Mouse (Mus musculus) C2C12 (cell line): ENCODE measurements around the gene Hnrnpl.

Experiments
- CEBPB ChIP-seq: IDR thresholded peaks from one replicate; pipeline ENCODE4 v1.6.1; 2011; ENCODE audit warnings: low read depth, mild to moderate bottlenecking, control low read depth, moderate library complexity
- CTCF ChIP-seq: IDR thresholded peaks from one replicate; pipeline ENCODE4 v1.5.1; 2011; ENCODE audit not compliant: control insufficient read depth, insufficient read depth, insufficient read length
- MAX ChIP-seq: IDR thresholded peaks from one replicate; pipeline ENCODE4 v1.6.1; 2011; ENCODE audit warnings: mild to moderate bottlenecking, control low read depth
- MYOD1 ChIP-seq: IDR thresholded peaks from one replicate; pipeline ENCODE4 v1.6.1; 2011; ENCODE audit warnings: low read depth; ENCODE audit not compliant: control insufficient read depth, insufficient read length
- MYOG ChIP-seq: IDR thresholded peaks from one replicate; pipeline ENCODE4 v1.6.1; 2011; ENCODE audit not compliant: control insufficient read depth, insufficient read length; ENCODE audit errors: extremely low read depth
- USF1 ChIP-seq: IDR thresholded peaks from one replicate; pipeline ENCODE4 v1.6.1; 2011; ENCODE audit warnings: low read depth, mild to moderate bottlenecking, control low read depth, moderate library complexity

DNA sequence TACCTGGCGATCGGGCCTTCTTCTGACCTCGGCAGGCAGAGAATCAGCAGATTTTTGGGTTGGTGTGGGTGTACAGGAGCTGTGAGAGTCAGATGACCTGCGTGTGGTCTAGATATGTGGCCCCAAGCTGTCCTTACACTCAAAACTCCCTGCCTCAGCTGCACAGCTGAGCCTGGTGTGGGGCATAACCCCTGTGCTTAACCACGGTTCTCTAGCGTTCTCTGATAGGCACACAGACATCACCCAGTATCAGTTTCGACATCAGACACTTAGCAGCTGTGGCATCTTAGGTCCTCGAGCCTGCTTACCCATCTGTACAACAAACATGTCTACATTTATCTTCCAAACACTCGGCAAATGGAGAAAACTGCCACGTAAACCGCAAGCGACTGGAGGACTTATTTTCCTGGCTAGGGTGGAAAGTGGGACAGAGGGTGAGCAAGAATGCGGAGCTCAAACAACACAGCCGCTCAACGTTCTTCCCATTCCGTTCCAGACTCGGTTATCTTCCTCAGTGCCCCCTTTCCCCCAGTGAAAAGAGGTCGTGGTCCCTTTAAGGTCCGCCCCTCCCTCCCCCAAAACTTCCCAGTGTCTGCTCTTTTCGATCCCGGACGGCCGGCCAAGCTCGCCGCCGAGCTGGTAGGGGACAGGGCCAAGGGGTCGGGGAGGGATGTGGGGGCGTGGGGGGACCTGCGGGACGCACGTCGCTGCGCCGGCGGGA is at the start of gene Hnrnpl:
- TF ChIP-seq MYOD1 (peak; percentile 32), CEBPB (no peak), MAX (no peak), CTCF (no peak), MYOG (no peak), USF1 (no peak)
